In the genomic region with DNA sequence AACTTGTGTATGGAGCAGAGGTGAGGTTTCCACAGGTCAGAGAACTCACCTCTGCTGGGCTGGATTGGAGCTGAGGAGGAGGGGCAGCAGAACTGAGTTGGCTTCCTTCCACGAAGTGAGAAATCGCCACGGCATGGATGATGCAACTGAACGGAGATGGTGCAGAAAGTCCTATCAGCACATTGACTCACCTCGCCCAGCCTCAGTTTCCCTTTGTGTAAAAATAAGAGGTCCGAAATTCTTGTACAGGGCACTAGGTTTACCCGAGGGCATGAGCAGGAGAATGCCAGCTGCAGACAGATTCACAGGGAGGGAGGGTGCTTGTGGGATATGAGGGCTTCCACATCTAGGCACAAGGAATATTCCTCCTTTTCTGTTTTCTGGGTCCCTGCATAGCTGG, we compare ENCODE assay signal across 8 mouse cellular contexts.
DNase-seq lines count a peak whose midpoint lies in the region; ATAC-seq lines count a peak whose summit lies in the region.

No protein-coding gene starts in this region.

- 60% methylated on average over 7 of the region's 7 CpGs for WGBS in limb, embryonic 12.5 days
- WGBS in stomach, embryonic 16.5 days = 55% methylated on average over 7 of the region's 7 CpGs

- intact Hi-C loops in left cerebral cortex, postnatal 25 days (cut with DNase I) = loop anchor here (2.0 kb wide), 1 partner anchor 83 kb away; no protein-coding TSS in a partner anchor

- H3K27ac ChIP-seq in limb, embryonic 12.5 days = peak overlapping the region; percentile 94
- H3K27ac ChIP-seq in stomach, embryonic 16.5 days (ENCODE audit: low read length) = peak overlapping the region; percentile 95; the same call in 1 of the 2 replicates

- ATAC-seq in limb, embryonic 12.5 days (ENCODE audit: insufficient number of reproducible peaks, insufficient read depth, low FRiP score, low TSS enrichment, low read depth) = no peak
- ATAC-seq in stomach, embryonic 16.5 days (ENCODE audit: insufficient read depth, low FRiP score) = no peak

- no peaks in the 10 kb centered on the region for H3K36me3 ChIP-seq in limb, embryonic 12.5 days
- H3K36me3 ChIP-seq in stomach, embryonic 16.5 days (ENCODE audit: control insufficient read depth, insufficient read depth, low read length) = no peaks in the 10 kb centered on the region

- H3K4me3 ChIP-seq in limb, embryonic 12.5 days (replicated peaks) = no peak overlapping the region
- H3K4me3 ChIP-seq in stomach, embryonic 16.5 days (replicated peaks; ENCODE audit: low read length) = no peak overlapping the region

- no peak overlapping the region for H3K9ac ChIP-seq in limb, embryonic 12.5 days (replicated peaks)
- H3K9ac ChIP-seq in stomach, embryonic 16.5 days (ENCODE audit: low read length) = peak overlapping the region; percentile 15; the same call in 1 of the 2 replicates

- peak; percentile 35 for DNase-seq in adrenal gland, postnatal 14 days
- DNase-seq in adrenal gland, adult 8-10 months = no peak
- peak; percentile 46 for DNase-seq in testis, postnatal 10 days (ENCODE audit: low spot score)
- no peak for DNase-seq in testis, postnatal 14 days (ENCODE audit: low spot score)
- no peak for DNase-seq in T-cell, adult 2 months (ENCODE audit: low spot score)
- DNase-seq in left cerebral cortex, postnatal 25 days (ENCODE audit: low spot score in 2 of 2) = no peak

- peaks cover 32% of the 10 kb centered on the region for H3K4me1 ChIP-seq in limb, embryonic 12.5 days (replicated peaks)
- peaks cover 19% of the 10 kb centered on the region for H3K4me1 ChIP-seq in stomach, embryonic 16.5 days (ENCODE audit: control insufficient read depth, insufficient read depth, low read length)

- peak overlapping the region; percentile 64 for H3K4me2 ChIP-seq in limb, embryonic 12.5 days
- peak overlapping the region; percentile 65; the same call in 1 of the 2 replicates for H3K4me2 ChIP-seq in stomach, embryonic 16.5 days (ENCODE audit: low read depth, low read length)

- H3K27me3 ChIP-seq in limb, embryonic 12.5 days = peaks cover 35% of the 10 kb centered on the region
- no peaks in the 10 kb centered on the region for H3K27me3 ChIP-seq in stomach, embryonic 16.5 days (ENCODE audit: control insufficient read depth, insufficient read depth, low read length)

- no peaks in the 10 kb centered on the region for H3K9me3 ChIP-seq in limb, embryonic 12.5 days
- H3K9me3 ChIP-seq in stomach, embryonic 16.5 days (replicated peaks; ENCODE audit: control insufficient read depth, low read length) = no peaks in the 10 kb centered on the region

Comparison
In these comparisons a context has a peak if more than half of its experiments do, and no peak if none do; other contexts are left out.
1. DNase-seq: peak in adrenal gland, postnatal 14 days (single experiment) and testis, postnatal 10 days (single experiment); none in adrenal gland, adult 8-10 months (single experiment), testis, postnatal 14 days (single experiment), T-cell, adult 2 months (single experiment) and left cerebral cortex, postnatal 25 days (0 of 2).